Mouse (Mus musculus): Measurements from ENCODE around the gene Olfr1564.
"Not testable (repeated sequence)": the region's sequence is repeated elsewhere in the genome, so short reads cannot be mapped to it uniquely, and the experiment has no call there.

Gene Olfr1564

DNA sequence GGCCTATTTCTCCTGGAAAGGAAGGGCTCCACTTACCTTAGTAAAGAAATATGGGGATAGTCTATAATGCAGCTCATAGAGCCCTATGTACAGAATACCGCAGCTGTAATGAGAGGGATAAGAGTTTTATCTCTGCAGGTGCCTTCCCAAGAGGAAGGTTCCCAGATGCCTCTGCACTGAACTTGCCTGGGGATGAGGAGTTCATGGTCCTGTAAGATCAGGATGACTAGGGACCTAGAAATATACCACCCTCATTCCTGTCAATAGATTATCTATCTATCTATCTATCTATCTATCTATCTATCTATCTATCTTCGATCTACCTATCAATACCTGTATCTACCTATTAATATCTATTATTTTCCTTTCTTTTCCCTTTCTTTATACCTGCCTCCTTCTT, at the start of gene Olfr1564:
Olfr1564 (minus strand) TSS at position 101 of the 400 bp plus-strand sequence.
- no peak for DNase-seq (ENCODE audit: low spot score in 2 of 2)

DNA sequence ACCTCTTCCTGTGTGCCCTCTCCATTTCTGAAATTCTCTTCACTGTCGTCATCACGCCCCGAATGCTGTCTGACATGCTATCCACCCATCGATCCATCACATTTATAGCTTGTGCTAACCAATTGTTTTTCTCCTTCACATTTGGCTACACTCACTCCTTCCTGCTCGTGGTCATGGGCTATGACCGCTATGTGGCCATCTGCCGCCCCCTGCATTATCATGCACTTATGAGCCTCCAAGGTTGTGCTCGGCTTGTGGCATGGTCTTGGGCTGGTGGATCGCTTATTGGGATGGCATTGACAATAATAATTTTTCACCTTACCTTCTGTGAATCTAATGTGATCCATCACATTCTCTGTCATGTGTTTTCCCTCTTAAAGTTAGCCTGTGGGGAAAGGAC, 47.4 kb upstream of the Olfr1564 start:
- DNase-seq (ENCODE audit: low spot score in 2 of 2) = no peak

DNA sequence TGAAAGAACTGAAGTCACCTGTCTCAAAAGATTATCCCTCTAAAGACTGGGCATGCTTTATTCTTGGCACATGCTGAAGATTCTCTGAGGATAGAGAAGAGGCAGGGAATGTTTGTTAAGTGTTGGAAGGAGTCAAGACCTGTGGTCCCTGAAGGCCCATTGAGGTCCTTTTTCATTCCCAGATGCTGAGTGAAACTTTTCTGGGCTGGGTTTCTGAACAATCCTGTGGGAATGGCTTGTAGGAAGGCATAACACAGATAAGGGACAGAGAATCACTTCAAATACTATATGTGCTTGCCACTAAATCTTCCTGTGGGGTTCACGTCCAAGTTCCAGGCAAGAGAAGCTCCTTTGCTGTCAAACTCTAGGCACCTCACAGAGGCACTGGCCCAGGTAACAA, 42.9 kb upstream of the Olfr1564 start, which contains the start of gene Olfr63:
Olfr63 (plus strand) TSS at position 301 of the 400 bp plus-strand sequence.
- DNase-seq (ENCODE audit: low spot score in 2 of 2) = no peak

DNA sequence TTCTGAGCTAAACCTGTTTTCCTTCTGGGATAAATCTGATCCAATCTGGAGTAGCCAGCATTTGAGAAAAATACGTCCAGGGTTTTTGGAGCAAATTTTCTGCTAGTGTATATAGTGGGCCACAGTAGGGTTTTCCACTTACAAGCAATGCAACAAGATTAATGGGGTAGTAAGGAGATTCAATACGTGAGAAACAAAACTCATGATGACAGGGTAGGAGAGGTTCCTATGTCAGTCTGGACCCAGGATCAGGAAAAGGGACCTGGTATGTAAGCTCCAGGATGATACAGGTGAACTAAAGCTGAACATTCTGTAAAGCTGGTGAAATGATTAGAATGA, 33.8 kb upstream of the Olfr1564 start:
- not testable (repeated sequence) for DNase-seq (ENCODE audit: low spot score in 2 of 2)

DNA sequence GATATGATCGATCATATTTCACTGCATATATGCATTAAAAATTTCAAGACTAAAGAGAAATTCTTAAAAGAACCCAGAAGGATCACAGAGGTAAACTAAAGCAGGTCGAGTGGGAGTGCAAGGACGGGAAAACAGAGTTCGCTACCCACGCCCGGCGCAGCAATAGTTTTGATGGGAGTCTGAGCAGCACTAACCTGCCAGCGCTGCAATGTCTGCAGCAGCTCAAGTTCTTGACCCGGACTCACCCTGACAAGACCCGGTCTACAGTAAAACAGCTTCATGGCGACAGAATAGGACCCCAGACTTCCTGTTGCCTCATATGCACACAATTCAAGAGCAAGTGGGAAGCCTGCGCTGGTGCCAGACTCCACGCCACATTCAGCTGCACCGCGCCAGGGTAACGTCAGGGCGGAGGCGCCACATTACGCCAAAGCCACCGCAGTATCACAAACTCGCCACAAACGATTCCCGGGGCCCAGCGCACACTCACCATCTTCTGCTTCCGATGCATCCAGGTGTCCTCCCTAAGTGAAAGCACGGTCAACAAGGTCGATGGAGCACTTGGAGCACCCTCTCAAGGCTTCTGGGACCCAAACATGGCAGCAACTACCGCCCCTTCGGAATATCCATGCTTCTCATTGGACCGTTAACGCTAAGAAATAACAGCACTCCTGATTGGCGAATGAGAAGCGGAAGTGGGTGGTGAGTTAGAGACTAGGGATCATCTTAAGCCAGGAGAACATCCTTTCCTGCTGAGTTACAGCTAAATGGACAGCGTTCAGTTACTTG, 33.2 kb upstream of the Olfr1564 start, which contains the start of gene Zfp955a:
Zfp955a (minus strand) TSS at position 616 of the 789 bp plus-strand sequence.
- DNase-seq (ENCODE audit: low spot score in 2 of 2) = not testable (repeated sequence)

DNA sequence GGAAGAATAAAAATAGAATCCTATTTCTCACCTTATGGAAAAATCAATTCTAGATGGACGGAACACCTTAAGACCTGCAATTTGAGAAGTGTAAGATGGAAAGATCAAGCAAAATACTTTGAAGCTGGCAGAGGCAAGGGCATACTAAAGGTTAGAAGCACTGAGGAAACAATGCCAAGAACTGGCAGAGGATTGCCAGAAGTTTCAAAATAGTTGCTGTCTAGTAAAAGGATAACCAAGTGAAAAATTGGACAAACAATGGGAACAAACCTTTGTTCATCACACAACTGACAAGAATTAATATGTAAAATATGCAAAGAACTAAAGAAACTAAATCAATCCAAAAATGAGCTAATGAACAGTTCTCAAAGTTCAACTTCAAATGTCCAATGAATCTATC, 15.2 kb upstream of the Olfr1564 start:
- DNase-seq (ENCODE audit: low spot score in 2 of 2) = not testable (repeated sequence)

DNA sequence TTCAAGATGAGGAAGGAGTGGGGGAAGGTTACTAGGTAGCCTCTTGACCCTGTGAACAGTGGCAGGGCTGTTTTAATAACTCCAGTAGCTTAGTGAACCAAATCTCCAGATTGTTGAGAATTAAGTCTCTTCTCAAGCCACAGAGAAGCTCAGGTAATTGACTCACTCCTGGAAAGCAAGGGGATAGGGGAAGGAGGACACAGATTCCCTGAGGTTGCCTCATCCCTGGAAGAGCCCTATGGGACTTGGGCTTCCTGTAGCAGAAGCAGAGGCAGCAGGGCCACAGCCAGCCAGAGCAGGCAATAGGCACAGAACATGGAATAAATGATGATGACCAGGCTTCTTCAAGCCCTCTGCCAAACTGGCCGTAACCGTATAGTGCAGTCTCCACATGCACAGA, 30.5 kb downstream of the Olfr1564 start, which contains the start of gene Olfr239:
Olfr239 (plus strand) TSS at position 301 of the 400 bp plus-strand sequence.
- DNase-seq (ENCODE audit: low spot score in 2 of 2) = not testable (repeated sequence)

DNA sequence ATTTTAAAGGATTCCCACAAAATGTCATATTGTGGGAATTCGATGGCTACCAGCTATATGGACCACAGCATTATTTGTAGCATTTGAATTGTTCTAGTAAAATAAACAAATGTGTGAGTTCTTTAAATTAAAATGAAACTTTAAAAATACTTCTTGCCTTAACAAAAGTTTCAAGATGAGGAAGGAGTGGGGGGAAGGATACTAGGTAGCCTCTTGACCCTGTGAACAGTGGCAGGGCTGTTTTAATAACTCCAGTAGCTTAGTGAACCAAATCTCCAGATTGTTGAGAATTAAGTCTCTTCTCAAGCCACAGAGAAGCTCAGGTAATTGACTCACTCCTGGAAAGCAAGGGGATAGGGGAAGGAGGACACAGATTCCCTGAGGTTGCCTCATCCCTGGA, 53.3 kb downstream of the Olfr1564 start, which contains the start of gene Olfr55:
Olfr55 (plus strand) TSS at position 301 of the 400 bp plus-strand sequence.
- not testable (repeated sequence) for DNase-seq (ENCODE audit: low spot score in 2 of 2)

All from urinary bladder, postnatal 36 days (tissue).